Mouse (Mus musculus) forebrain, postnatal 0 days (tissue): ENCODE measurements around the gene Olfr49. TPM values are rescaled to one million over a fixed set of nuclear protein-coding genes. Genes with fewer than 3 reads are reported as not detected.
A peak's percentile ranks its signal among the peaks of the same experiment; 100 is the strongest.
"Not testable (repeated sequence)": the region's sequence is repeated elsewhere in the genome, so short reads cannot be mapped to it uniquely, and the experiment has no call there.

Source experiments
- ATAC-seq: fragments of 200-750 bp; cut with Nextera tagmentation; 2 replicates; pipeline ENCODE4 v1.8.0; 2017; ENCODE audit warnings: mild to moderate bottlenecking, moderate library complexity
- DNase-seq: peaks from one replicate; pipeline ENCODE4 v3.0.0-alpha.2; 2015
- H3K27ac ChIP-seq: fragments of 300-500 bp; sonication (generic); 2 replicates; pipeline ENCODE4 v1.5.1; 2014; ENCODE audit warnings: low read depth, mild to moderate bottlenecking, antibody characterized with exemption, low read length, moderate library complexity, mixed read lengths
- H3K27me3 ChIP-seq: fragments of 300-500 bp; sonication (generic); 2 replicates; pipeline ENCODE4 v1.6.1; 2014; ENCODE audit warnings: mild to moderate bottlenecking, low read length, mixed read lengths; ENCODE audit not compliant: insufficient read depth
- H3K36me3 ChIP-seq: fragments of 300-500 bp; sonication (generic); 2 replicates; pipeline ENCODE4 v1.6.1; 2014; ENCODE audit warnings: mild to moderate bottlenecking, moderate library complexity; ENCODE audit not compliant: insufficient read depth
- H3K4me1 ChIP-seq: fragments of 300-500 bp; sonication (generic); 2 replicates; pipeline ENCODE4 v1.6.1; 2014; ENCODE audit warnings: antibody characterized with exemption; ENCODE audit not compliant: insufficient read depth
- H3K4me2 ChIP-seq: fragments of 300-500 bp; sonication (generic); 2 replicates; pipeline ENCODE4 v1.6.1; 2014; ENCODE audit warnings: low read depth, mild to moderate bottlenecking, moderate library complexity
- H3K4me3 ChIP-seq: fragments of 300-500 bp; sonication (generic); 2 replicates; pipeline ENCODE4 v1.5.1; 2014; ENCODE audit warnings: low read depth, low read length, mixed read lengths
- H3K9ac ChIP-seq: fragments of 300-500 bp; sonication (generic); 2 replicates; pipeline ENCODE4 v1.6.1; 2014; ENCODE audit warnings: mild to moderate bottlenecking
- H3K9me3 ChIP-seq: fragments of 300-500 bp; sonication (generic); 2 replicates; pipeline ENCODE4 v1.6.1; 2016; ENCODE audit warnings: low read length
- CTCF ChIP-seq: sonication (generic); IDR thresholded peaks from 2 replicates; pipeline ENCODE4 v1.5.1; 2016; ENCODE audit warnings: antibody characterized with exemption, control low read depth, low read depth
- WGBS: fragments of 180-500 bp; shearing (Covaris S2); extraction: QIAGEN DNeasy Blood & Tissue Kit; methylation state at CpG from one replicate; pipeline ENCODE4 v1.1.7; 2014; 5-methylcytosine and 5-hydroxymethylcytosine counted together
- polyA plus RNA-seq: library from polyadenylated mRNA; unstranded; fragments of >200 nt; fragmentation: Nextera tagmentation; extraction: Ambion mirVana; gene quantifications from 2 replicates; pipeline ENCODE4 v1.2.1, GENCODE M21; 2015
- total RNA-seq: library from RNA; depleted of rRNA; stranded (reverse); fragments of >200 nt; gene quantifications from 2 replicates; pipeline ENCODE4 v1.2.3, GENCODE M21; 2014; rRNA removed

The Olfr49 gene
- total and polyA plus RNA-seq, 2 experiments from 2014 or later = not detected

DNA sequence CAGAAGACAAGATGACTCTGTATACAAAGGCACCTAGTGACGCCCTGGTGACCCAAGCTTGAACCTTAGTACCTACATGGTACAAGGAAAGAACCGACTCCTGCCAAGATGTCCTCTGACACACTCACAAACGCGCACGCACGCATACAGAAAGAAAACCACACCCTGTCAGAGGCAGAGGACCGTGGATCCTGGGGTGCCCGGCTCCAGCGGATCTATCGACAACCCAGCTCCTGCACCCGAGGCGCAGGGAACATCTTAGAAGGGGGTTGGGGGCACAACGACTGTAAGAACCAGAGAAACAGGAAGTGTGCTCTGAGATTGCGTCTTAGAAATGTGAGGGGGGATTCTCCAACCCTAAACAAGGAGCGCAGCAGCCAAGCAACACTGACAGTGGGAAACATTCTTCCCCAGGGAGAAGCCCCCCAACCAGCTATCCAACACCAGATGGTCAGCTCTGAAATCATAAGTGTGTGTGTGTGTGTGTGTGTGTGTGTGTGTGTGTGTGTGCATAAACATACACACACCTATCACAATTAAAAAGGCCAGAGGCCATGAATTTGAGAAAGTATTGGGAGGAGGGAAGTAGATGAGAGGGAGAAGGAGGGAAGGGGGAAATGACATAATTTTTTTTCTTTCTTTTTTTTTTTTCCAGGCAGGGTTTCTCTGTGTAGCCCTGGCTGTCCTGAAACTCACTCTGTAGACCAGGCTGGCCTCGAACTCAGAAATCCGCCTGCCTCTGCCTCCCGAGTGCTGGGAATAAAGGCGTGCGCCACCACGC is 53.4 kb downstream of the Olfr49 start:
- H3K9ac ChIP-seq = no peak overlapping the region
- TF ChIP-seq CTCF = no peak

DNA sequence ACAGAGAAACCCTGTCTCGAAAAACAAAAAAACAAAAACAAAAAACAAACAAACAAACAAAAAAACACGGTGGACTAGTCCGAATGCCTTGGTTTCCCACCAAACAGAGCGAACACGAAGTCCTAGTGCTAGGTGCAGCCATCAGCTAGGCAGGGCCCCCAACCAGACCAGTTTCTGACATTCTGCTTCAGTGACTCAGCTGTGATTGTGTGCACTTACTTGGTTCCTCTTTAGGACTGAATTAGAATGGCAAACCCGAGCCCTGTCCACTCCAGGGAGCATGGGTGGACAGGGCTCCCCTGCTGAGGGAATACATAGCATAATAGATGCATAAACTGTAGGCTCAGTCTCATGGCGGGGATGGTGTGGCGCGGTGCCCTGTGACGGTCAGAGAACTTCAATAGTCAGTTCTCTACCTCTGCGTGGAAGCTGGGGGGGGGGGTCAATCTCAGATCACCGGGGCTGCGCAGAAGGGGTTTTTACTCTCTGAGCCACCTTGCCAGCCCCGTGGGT is 54.0 kb downstream of the Olfr49 start:
- ATAC-seq (no peak), DNase-seq (no peak)
- no peak overlapping the region for H3K9ac ChIP-seq
- peaks cover 14% of the 10 kb centered on the region for H3K36me3 ChIP-seq
- WGBS = 85% methylated on average over 14 of the region's 14 CpGs
- H3K27me3 ChIP-seq = no peaks in the 10 kb centered on the region
- H3K4me3 ChIP-seq = no peak overlapping the region
- no peak overlapping the region for H3K4me2 ChIP-seq
- H3K4me1 ChIP-seq = peaks cover 13% of the 10 kb centered on the region
- H3K27ac ChIP-seq = no peak overlapping the region
- H3K9me3 ChIP-seq = no peaks in the 10 kb centered on the region
- no peak for TF ChIP-seq CTCF

More for the DNA sequence above, 53.4 kb downstream of the Olfr49 start:
- H3K4me3 ChIP-seq = no peak overlapping the region
- no peak overlapping the region for H3K27ac ChIP-seq
- 92% methylated on average over 21 of the region's 21 CpGs for WGBS
- DNase-seq = no peak
- ATAC-seq = no peak
- no peak overlapping the region for H3K4me2 ChIP-seq
- H3K9me3 ChIP-seq = no peaks in the 10 kb centered on the region
- peaks cover 13% of the 10 kb centered on the region for H3K4me1 ChIP-seq
- H3K36me3 ChIP-seq = peaks cover 14% of the 10 kb centered on the region
- no peaks in the 10 kb centered on the region for H3K27me3 ChIP-seq

DNA sequence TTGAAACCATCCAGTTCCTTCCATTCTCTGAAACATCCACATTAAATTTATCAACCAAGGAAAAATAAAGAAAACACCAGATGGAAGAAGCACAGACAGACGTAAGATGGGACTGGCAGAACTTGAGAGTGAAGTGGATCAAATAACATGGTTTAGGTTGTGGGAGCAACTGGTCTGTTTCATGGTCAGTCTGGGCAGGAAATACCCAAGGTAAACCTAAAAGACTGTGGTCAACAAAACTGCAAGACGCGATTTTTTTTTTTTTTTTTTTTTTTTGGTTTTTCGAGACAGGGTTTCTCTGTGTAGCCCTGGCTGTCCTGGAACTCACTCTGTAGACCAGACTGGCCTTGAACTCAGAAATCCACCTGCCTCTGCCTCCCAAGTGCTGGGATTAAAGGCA is 54.9 kb downstream of the Olfr49 start:
- not testable (repeated sequence) for H3K27ac ChIP-seq, H3K36me3 ChIP-seq, H3K4me2 ChIP-seq, ATAC-seq, H3K27me3 ChIP-seq, H3K9me3 ChIP-seq, DNase-seq, H3K4me3 ChIP-seq, H3K9ac ChIP-seq
- H3K4me1 ChIP-seq = peaks cover 13% of the 10 kb centered on the region
- 69% methylated on average over 3 of the region's 4 CpGs for WGBS

DNA sequence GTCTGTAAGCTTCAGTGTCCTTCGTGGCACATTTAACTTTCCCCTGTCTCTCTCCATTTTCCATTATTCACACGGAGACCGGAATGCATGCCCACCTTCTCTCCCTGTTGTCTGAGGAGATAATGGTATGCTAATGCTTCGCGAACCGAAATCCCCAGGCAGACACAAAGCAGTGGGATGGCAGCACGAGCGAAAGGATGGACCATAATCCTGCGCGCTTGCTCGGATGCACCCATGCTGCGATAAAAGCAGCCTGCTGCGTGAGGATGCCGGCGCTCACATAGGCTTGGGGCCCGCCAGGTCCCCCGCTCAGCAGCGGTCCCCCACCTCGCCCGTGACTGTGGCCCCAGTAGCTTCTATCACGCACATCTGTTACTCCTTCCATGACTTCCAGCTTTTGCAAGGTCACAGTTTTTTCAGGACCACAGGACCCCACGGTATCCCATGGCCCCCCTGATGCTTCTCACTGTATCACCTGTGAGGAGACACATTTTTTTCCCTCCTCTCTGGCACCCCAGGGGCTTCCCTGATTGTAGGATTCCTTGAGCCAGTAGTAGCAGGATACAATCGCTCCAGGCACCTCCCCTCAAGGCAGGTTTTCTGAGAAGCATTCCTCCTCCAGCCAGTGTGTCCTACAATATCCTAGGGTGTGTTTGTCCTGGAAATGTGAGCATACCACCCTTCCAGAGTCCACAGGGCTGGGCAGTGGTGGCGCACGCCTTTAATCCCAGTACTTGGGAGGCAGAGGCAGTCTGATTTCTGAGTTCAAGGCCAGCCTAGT is 55.6 kb downstream of the Olfr49 start:
- Histone ChIP-seq H3K4me2 (peak overlapping the region; percentile 59), H3K36me3 (no peaks in the 10 kb centered on the region), H3K27me3 (no peaks in the 10 kb centered on the region), H3K4me3 (peak overlapping the region; percentile 27), H3K9me3 (no peaks in the 10 kb centered on the region), H3K9ac (peak overlapping the region; percentile 55), H3K27ac (peak overlapping the region; percentile 64; the same call in 1 of the 2 replicates), H3K4me1 (peaks cover 13% of the 10 kb centered on the region)
- TF ChIP-seq CTCF = no peak
- 10% methylated on average over 25 of the region's 25 CpGs for WGBS
- ATAC-seq = peak; percentile 64
- DNase-seq = peak; percentile 65

DNA sequence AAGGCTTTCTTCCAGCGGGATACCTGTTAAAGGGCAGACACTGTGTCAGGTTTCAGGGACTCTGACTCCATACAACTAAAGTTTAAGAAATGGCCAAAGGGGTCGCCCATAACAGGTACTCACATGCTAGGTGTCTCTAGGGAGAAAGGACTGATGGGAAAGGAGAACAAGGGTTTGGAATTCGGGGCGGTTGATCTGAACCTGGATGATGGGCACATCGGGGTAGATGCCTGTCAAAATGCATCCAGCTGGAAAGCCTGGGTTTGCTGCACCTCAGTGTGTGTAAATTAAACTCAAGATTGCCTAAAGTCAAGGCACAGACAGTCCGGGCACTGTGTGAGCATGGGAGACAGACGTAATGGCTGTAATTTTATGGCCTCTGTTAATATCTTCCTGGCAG is 56.2 kb downstream of the Olfr49 start:
- TF ChIP-seq CTCF = no peak
- H3K9ac ChIP-seq = peak overlapping the region; percentile 55
- H3K36me3 ChIP-seq = no peaks in the 10 kb centered on the region
- no peaks in the 10 kb centered on the region for H3K27me3 ChIP-seq
- peaks cover 13% of the 10 kb centered on the region for H3K4me1 ChIP-seq
- H3K4me2 ChIP-seq = peak overlapping the region; percentile 59
- DNase-seq (no peak), ATAC-seq (no peak)
- H3K4me3 ChIP-seq = peak overlapping the region; percentile 27
- H3K9me3 ChIP-seq = no peaks in the 10 kb centered on the region
- WGBS = 12% methylated on average over 7 of the region's 7 CpGs
- H3K27ac ChIP-seq = peak overlapping the region; percentile 64; the same call in 1 of the 2 replicates

Other genes with a start within 250 kb of the Olfr49 start
- gene Dad1, start 30.8 kb downstream of the Olfr49 start, total RNA-seq = 115 and 230 TPM in 2 replicates
- 375 and 416 TPM in 2 replicates for gene Dad1, start 30.8 kb downstream of the Olfr49 start, polyA plus RNA-seq
- 61.0 and 75.1 TPM in 2 replicates for gene Abhd4, start 30.8 kb downstream of the Olfr49 start, total RNA-seq
- 61.9 and 69.7 TPM in 2 replicates for gene Abhd4, start 30.8 kb downstream of the Olfr49 start, polyA plus RNA-seq
- gene Oxa1l, start 75.9 kb upstream of the Olfr49 start, total RNA-seq = 52.9 and 76.9 TPM in 2 replicates
- 51.6 and 59.4 TPM in 2 replicates for gene Oxa1l, start 75.9 kb upstream of the Olfr49 start, polyA plus RNA-seq
- gene Slc7a7, start 132.8 kb upstream of the Olfr49 start, total RNA-seq = 2.2 and 3.4 TPM in 2 replicates
- gene Slc7a7, start 132.8 kb upstream of the Olfr49 start, polyA plus RNA-seq = 2.8 and 3.2 TPM in 2 replicates
- gene Mrpl52, start 142.0 kb upstream of the Olfr49 start, total RNA-seq = 151 and 217 TPM in 2 replicates
- gene Mrpl52, start 142.0 kb upstream of the Olfr49 start, polyA plus RNA-seq = 277 and 336 TPM in 2 replicates
- gene Mmp14, start 146.7 kb upstream of the Olfr49 start, total RNA-seq = 29.0 and 40.7 TPM in 2 replicates
- 32.5 and 39.1 TPM in 2 replicates for gene Mmp14, start 146.7 kb upstream of the Olfr49 start, polyA plus RNA-seq
- gene Lrp10, start 179.2 kb upstream of the Olfr49 start, total RNA-seq = 39.6 and 45.8 TPM in 2 replicates
- 38.0 and 38.5 TPM in 2 replicates for gene Lrp10, start 179.2 kb upstream of the Olfr49 start, polyA plus RNA-seq
- gene Rem2, start 191.2 kb upstream of the Olfr49 start, total RNA-seq = 25.5 and 31.0 TPM in 2 replicates
- gene Rem2, start 191.2 kb upstream of the Olfr49 start, polyA plus RNA-seq = 22.5 and 28.0 TPM in 2 replicates
- 85.4 and 87.1 TPM in 2 replicates for gene Prmt5, start 232.6 kb upstream of the Olfr49 start, total RNA-seq
- gene Prmt5, start 232.6 kb upstream of the Olfr49 start, polyA plus RNA-seq = 87.0 and 100 TPM in 2 replicates